18 mouse cellular contexts compared by ENCODE assay signal in the genomic region with DNA sequence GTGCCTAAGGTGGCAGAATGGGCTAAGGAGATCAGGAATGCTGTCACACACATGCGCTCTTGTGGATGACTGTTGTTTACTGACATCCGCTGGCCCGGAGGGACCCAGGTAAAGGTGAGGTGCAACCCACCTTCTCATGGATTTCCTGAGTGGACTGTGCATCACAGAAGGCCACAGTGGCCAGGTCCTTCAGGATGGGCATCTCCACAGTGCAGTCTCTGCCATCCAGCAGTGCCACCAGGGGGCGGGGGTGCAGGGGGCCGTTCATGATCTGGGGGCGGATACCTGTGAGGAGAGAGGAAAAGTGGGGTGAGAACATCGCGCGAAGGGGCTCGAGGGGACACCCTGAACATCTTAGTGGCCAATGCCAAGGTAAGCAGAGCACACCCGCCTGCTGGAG.
"Had no signal": no experiment of that assay in that cellular context is flagged by ENCODE, and none has a peak within 500 bp of the region (broad histone marks: within the 10 kb centered on the region; RNA-seq: fewer than 3 reads in every experiment).

No protein-coding gene starts in this region.

- H3K4me3 ChIP-seq: heart, adult 2 months; heart, embryonic 12.5 days; hindbrain, embryonic 10.5 days; hindbrain, embryonic 12.5 days; intestine, embryonic 15.5 days; layer of hippocampus, adult 2 months; left cerebral cortex, adult 2 months; limb, embryonic 10.5 days; limb, embryonic 12.5 days; liver, embryonic 13.5 days had no signal

- H3K27ac ChIP-seq: heart, adult 2 months; hindbrain, embryonic 10.5 days; hindbrain, embryonic 12.5 days; hindbrain, embryonic 14.5 days; intestine, embryonic 15.5 days; layer of hippocampus, adult 2 months; left cerebral cortex, adult 2 months; limb, embryonic 10.5 days; limb, embryonic 12.5 days; liver, embryonic 13.5 days had no signal

- DNase-seq: gastrocnemius, postnatal 10 days; gastrocnemius, postnatal 25 days; heart, postnatal 10 days; kidney, adult 18-20 months; kidney, adult 8-10 months; kidney, postnatal 4 days; liver; liver, embryonic 13.5 days had no signal
